Mouse (Mus musculus) megakaryocyte, embryonic 14.5 days (primary cell): ENCODE measurements around the gene Clip2.

ENCODE experiments used
- FLI1 ChIP-seq: IDR thresholded peaks from 2 replicates; pipeline ENCODE4 v1.6.1; 2012; ENCODE audit warnings: low read length, inconsistent platforms, mixed read lengths
- GATA1 ChIP-seq: IDR thresholded peaks from 3 replicates; pipeline ENCODE4 v1.6.1; 2012; ENCODE audit warnings: mixed read lengths, low read length, inconsistent platforms, borderline replicate concordance

DNA sequence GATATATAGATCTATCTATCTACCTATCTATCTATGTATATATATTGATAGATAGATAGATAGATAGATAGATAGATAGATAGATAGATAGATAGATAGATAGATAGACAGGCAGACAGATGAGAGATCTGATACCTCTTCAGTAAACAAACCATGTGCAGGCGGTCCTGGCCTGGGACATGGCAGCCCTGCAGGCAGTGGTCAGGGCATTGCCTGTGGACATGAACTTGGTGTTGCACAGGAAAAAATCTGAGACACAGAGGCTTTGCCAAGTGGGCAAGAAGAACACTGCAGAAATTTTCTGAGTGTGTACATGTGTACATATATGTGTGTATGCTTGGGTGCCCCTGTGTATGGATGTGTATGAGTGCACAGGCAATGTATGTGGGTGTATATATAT is 68.9 kb downstream of the Clip2 start:
- TF ChIP-seq GATA1 (no peak), FLI1 (no peak)
